Mouse (Mus musculus) A20 (cell line): ENCODE results near the gene Plch2.
"Not testable (repeated sequence)": the region's sequence is repeated elsewhere in the genome, so short reads cannot be mapped to it uniquely, and the experiment has no call there.

Experiments
- DNase-seq: peaks from one replicate; pipeline ENCODE4 v3.0.0-alpha.2; 2011; ENCODE audit warnings: low read depth, low spot score

Gene Plch2

DNA sequence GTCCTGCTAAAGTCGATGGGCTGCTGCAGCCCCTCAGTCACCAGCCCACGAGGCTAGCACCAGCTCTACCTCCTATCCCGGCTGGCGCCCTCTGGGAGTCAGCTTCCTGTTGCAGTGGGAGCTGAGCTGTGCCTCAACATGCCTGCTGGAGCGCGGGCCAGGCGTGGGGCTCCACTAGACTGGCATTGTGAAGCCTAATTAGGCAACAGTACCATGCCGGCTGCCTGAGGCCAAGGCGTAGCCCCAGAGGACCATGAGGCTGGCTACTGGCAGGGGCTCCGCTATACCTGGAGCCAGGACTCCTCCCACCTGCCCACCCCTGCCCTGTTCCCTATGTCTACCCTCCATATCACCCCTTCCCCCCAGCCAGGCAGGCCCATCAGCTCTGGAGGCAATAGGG is at the start of gene Plch2:
Gene Plch2 (minus strand): TSS at position 61 of the 400 bp plus-strand sequence.
- no peak for DNase-seq

DNA sequence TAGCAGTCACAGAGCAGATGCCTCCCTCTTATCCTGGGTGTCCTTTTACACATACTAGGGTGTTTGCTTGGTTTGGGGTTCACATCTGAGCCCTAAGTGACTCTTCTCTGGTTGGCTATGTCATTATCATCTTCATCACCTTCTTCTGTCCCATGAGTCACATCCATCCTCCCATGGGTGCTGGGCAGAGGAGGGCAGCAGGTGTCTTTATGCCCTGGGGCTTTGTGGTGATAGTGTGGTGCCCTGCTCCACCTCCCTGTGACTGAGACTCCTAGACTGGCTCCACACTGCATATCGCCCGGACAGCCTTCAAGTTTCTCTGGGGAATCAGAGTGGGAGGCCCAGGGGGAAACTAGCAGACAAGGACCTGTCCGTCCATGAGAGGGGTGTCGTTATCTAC is 42.0 kb upstream of the Plch2 start:
- no peak for DNase-seq

DNA sequence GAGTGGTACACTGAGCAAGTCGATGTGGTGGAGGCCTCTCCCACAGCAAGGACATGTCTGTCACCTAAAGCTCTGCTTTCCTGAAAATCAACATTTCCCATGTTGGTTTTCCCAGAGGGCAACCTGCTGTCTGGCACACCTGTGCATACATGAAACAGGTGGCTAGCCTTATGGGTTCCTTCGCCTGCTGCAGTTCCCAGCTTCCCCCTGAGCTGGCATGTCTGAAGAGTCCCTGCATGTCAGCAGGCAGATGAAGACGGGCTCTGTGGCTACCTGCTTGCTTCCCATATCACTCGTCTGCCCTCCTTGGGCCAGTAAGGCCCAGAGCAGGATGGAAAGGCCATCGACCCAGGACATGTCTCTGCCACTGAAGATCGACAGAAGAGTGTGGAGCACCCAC is 40.9 kb upstream of the Plch2 start:
- no peak for DNase-seq

DNA sequence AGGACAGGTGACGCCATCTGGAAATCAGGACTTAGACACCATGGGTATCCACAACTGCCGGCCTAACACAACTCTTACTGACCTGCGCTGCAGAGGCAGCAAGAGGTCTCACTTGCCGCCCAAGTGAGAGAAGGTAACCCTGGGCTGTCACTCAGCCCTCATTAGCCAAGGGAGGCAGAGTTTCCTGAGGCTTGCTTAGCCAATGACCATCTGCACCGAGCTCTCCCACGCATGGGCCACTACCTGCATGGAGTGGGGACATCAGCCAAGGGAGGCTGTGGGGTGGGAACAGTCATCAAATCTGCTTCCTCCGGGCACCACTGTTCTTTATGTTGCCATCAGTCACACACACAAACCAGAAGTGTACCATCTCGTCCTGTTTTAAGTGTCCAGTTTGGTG is 39.4 kb upstream of the Plch2 start:
- no peak for DNase-seq

DNA sequence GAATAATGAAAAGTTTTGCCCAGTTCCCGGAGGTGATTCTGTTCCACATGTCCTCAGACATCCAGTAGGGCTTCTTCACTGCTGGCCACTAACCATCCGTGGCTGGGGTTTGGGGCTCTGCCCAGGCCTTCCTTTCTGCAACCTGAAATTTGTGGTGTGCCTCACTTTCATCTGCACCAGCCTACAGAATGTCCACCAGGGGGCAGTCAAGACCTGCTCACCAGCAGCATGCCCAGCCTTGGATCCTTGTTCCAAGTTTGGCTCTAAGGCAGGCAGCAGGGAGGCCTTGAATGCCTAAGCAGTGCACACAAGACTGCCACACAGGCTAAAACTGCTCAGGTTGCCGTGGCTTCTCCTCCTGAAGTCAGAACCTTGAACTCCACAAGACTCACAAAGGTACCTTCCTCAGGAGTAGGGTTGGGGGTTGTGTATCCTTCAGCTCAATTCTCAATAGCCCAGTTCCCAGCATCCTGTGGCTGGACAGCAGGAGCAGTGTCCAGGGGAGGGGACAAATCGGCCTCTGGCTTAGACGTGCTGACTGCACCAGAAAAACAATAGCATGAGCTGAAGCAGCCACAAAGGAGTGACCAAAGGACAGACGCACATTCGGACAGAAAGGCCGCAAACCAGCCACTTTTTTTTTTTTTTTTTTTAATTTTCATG is 38.8 kb upstream of the Plch2 start:
- peak; percentile 79 for DNase-seq

DNA sequence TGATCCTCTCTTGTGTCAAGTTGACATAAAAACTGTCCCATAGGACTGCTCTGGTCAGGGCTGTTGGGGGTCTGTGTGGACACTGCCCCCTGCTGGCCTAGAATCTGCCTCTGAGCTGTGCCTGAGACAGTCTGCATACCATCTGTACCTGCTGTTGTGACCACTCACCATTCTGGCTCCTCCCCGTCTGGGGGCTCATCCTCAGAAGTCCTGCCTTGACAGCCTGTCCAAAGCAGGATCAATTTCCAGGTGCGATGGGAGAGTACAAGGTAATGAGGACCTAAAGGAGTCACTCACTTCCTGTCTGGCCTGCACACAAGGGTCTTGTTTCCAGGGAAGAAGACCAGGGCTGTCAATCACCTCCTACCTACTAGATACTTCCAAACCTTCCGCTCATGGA is 38.0 kb upstream of the Plch2 start:
- peak; percentile 76 for DNase-seq

DNA sequence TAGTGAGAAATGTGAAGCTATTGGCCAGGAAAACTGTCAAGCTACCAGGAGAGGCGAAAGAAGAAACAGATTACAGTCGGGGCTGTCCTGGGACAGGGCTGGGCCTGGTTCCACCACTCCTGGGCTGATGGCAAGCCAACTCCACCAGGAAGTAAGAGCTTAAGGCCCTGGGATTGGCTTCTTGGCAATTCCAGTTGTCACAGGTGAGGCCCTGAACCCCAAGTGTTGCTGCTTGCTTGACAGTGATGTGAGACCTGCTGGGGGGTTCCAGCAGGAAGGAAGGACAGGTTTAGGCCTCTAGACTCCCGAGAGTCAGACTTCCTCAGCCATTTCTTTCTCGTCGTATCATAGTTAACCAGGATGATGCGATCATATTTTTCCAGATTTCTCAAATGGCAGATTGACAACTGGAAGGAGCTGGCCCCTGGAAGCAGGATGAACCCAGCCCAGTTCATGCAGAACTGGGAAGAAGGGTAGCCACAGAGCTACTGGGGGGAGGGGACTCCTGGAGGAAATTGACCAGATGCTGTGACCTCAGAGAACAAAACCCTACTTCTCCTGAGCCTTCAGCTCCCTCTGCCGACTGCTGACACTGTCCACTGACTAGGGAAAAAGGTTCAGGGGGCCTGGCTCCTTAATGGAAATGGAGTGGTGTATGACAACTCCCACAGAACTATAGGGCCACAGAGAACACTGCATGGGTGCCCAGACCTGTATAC is 37.0 kb upstream of the Plch2 start:
- no peak for DNase-seq

DNA sequence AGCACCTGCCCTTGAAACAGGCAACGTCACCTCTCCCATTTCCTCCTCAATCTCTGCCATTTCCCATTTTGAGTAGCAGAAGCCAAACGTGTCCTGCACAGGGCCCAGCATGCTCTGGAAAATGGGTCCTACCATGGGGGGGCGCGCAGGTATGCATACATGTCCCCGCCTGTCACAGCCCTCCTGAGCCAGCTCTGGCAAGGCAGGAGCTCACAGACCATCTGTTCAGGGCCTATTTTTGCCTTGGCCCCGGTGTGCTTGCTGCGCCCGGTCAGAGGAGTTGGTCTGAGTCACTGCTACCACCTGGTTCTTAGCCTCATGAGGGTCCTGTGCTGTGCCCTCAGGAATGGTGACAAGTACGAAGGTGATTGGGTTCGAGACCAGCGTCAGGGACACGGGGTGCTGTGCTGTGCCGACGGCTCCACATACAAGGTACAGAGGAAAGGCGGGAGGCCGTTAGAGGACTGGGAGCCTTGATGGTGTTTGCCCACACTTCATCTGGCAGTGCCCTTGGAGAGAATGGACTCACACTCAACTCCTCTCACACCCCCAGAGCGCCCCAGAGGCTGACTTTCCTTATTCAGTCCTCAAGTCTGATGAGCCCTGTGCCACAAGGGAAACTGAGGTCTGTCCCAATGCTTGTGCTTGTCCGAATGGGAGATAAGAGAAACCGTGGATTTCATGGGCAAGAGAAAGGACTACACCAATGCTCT is 36.3 kb upstream of the Plch2 start:
- DNase-seq: no peak

DNA sequence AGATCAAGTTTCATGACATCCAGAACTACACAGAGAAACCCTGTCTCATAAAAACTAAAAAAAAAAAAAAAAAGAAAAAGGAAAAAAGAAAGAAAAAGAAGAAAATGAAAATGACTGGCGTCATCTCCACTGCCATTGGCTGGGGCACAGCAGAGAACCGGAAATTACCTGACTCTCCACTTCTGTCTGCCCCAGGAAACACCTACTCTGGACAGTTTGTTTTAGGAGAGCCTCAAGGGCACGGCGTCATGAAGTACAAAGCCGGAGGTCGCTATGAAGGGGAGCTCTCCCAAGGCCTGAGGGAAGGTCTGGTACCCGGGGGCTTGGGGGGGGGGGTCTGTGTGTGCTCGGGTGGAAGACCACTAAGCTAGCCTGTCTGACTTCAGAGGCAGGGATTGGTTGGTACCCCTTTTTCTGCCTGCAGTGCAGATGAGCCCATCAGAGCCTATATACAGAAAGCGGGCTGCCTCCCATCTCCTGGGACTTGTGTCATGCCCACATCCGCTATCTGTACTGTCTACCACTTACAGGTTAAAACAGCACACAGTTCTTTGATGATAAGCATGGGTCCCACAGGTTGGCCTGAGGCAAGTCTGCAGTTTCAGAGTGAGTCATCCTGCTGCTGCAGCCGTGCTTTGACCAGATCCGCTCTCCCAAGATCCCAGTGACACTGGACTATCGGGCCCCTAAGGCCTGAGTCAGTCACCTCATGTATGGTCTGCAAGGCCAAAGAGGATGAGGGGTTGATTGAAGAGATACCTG is 34.3 kb upstream of the Plch2 start:
- DNase-seq: peak; percentile 84

DNA sequence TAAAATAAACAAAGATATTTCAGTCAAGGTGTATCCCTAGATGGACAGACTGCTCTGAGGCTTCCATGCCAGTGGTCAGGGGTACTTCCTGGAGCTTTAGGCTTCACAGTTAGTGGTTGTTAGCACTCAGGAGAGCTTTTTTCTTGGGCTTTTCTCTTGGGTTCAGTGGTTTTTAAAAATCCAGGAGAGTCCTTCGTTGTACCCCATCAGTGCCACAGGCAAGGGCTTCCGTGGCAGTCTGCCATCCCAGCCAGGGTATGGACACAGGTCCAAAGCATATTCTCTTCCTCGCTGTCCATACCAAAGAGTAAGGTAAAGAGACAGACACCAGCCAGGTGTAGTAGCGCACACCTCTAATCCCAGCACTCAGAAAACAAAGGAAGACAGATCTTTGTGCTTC is 33.6 kb upstream of the Plch2 start:
- DNase-seq: no peak

DNA sequence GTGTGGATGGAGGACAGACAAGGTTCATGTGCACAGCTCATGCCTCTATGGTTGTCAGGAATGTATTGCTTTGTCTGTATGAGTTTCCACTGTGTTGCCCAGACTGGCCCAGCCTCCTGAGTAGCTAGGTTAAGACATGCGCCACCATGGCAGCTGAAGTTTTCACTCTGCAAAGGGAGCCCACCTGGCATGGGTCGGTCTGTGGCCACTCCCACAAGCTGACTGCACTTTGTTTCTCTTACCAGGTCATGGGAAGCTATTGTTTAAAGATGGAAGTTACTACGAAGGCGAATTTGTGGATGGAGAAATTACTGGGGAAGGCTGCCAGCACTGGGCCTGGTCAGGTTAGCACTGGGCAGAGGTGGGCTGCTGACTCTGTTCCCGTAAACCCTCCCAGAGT is 32.7 kb upstream of the Plch2 start:
- no peak for DNase-seq

DNA sequence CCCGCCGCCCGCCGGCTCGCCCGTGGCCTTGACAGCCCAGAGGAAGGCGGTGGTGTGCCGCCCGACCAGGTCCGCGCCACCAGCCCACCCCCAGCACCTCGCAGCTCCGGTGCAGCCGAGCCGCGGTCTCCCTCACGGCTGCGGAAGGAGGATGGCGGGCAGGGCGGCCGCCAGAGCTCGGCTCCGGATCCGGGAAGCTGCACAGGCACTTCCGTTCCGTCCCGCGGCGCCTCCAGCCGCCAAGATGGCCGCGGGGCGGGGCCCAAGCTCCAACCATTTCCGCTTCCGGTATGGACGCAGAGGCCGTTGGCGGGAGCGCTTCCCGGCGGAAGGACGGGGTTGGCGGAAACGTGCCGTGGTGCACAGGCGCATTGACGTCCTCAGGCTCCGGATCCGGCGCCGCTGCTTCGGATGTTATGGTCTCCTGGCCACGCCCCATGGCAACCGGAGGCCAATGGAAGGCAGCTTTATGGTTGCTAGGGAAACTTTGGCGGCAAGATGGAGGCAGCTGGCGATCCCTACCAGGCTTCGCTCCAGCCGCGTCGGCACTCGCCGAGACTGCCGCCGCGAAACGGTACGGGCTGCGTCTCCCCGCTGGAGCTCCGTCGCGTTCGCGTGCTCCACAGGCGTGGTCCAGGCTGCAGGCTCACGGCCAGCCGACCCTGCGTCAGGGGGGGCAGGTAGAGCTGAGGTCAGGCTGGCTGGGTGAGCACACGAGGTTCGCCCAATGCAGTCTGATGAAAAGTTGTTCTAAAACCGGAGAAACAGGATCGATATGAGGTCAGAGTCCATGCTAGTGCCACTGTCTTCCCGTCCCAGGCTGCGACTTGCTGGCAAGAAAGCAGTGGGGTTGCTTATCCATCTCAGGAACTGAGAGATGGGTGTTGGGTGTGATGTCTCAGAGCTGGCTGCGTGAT is 29.8 kb upstream of the Plch2 start, which contains the start of the genes Rer1 and Morn1:
Gene Rer1 (minus strand): TSS at position 275 of the 917 bp plus-strand sequence.
Gene Morn1 (plus strand): TSS at position 470 of the 917 bp plus-strand sequence.
- DNase-seq: peak; percentile 100

DNA sequence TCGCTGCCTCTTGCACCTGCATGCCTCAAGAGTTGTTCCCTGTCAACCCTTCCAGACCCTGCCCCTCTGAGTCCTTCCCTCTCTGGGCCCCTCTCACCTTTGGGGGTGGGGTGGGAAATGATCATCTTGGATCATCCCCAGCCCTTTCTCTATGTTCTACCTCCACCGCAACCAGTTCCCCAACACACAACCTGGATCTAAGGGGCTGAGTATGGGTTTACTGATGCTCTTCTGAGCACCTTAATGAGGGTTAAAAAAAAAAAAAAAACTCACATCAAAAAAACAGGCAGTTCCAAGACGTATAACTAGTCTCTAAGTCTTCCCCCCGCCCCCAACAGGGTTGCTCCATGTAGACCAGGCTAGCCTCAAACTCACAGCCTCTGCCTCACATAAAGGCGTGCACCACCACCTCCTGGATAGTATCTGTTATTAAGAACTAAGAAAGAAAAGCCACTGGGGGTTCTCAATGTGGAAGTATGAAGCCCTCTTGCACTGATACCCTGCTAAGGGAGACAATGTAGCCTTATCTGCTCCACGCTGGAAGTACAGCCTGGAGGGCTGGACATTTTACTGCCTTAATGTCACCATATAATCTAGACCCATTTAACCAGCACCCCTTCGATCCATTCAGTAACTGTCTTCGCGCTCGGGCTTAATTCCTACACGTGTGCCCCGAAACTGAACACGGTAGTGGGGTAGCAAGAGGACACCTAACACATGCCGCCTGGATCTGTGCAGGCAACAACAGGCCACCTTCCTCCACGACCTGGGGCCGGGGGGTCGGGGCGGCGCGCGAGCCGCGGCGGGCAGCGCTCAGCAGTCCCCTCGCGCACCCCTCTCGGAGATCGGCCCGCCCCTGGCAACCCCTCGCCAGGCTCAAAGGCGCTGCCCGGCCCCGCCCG is 28.9 kb upstream of the Plch2 start:
- DNase-seq: no peak

DNA sequence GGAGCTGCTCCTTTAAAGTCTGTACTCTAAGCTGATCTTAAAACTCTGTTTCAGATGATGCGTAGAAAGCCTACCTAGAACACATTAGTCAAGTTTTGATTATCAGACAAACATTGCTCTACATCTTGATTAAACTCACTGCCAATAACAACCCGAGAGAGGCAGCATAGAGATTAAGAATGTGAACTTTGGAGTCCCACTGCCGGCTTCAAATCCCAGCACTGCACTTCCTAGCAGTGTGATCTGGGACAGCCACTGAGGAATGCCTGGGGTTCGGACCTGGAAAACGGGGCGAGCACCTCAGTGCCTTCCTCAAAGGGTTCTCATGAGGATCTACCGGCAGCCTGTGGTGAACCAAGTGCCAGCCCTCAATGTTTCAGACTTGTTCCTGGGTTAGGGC is 27.8 kb upstream of the Plch2 start:
- DNase-seq: no peak

DNA sequence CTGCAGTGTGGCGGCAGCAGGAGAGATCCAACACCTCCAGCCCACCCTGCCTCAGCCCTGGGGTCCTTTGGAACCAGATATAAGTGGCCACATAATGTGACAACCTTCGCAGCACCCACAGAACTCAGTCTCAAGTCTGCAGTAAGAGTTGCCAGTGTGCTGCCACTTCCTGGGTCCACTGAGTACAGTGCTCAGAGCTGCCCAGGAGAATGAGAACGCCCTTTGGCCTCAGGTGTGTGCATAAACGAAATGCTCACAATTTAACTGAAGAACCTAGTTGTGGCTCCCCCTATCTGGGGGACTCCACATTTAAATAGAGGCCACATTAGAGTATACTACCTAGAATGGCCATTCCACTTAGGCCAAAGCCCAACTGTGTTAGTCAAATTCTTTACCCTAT is 27.0 kb upstream of the Plch2 start:
- no peak for DNase-seq

DNA sequence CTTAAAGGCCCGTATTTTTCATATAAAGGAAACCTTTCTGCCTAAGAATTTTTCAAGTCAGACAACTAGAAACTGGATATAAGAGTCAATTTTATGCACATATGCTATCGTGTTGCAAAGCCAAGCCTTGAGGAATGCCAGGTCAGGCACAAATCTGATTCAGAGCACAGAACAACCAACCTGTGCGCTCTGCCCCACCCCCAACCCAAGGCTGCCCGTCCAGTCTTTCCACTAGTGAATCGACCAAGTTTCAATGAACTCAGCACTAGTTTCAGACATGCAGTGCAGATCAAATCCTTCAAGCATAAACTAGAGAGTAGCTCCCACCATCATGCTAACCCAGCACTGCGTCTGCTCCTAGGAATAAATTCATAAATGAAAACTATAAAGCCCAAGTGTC is 23.1 kb upstream of the Plch2 start:
- no peak for DNase-seq

DNA sequence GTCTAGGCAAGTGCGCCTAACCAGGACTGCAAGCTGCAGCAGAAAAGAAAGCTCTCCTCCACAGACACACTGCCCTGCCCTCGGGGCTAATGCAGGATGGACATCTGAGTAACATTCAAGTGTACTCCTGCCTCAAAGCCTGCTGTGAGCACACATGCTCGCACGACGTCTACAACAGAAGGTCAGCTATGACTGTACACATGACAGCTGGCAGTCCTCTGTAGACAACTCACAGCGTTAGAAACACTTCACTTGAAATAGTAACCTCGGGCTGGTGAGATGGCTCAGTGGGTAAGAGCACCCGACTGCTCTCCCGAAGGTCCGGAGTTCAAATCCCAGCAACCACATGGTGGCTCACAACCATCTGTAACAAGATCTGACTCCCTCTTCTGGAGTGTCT is 22.2 kb upstream of the Plch2 start:
- DNase-seq: not testable (repeated sequence)

DNA sequence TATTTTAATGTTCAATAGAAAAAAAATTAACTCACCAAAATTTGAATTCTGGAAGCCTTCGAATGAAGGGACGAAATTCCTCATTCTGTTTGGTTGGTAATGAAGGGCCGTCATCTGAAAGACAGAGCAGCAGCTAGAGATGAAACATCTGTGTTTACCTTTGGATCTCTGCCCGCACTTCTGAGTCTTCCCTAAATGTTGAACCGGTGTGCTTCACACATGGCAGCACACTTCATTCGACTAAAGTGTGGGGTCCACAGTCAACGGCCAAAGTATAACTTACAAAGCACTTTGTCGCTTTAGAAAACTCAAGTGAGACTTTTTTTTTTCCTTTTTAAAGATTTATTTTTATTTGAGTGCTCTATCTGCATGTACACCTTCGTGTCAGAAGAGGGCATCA is 20.1 kb upstream of the Plch2 start:
- no peak for DNase-seq

DNA sequence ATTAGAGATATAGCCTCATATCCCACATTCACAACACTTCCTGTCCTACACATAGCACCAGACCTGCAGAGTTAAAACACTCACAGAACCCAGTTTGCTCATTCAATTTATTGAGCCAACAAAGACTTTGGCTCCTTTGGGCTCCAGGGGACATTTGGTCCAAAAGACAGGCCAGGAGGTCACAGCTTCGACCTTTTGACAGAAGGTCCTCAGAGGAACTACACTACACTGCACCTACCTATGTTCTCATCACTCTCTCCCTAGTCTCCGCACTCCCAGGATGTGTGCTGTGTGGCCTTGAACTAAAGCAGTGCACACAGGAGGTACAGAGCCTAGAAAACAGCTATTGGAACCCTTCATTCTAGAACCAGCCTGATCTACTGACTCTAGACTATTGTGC is 19.2 kb upstream of the Plch2 start:
- DNase-seq: no peak

DNA sequence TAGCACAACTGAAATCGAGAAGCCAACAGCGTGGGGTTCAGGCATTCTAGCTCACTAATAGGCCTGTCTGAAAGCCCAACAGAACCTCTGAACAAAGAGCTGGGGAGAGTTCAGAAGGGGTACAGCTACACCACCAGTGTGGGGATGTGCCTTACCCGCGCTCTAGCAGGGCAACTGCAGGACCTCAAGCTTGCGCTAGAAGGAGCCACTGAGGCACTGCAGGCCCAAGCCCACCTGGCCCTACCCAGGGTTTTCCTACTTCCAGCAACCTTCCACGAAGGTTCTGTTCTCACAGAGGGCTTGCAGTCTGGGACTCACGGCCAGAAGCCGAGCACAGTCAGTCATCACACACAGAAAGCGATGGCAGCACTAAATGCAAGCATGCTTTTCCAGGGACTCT is 18.6 kb upstream of the Plch2 start:
- DNase-seq: no peak
